Mouse (Mus musculus) MEL (cell line): ENCODE results near the gene Lrrc71. TPM values are rescaled to one million over a fixed set of nuclear protein-coding genes. Genes with fewer than 3 reads are reported as not detected.

ENCODE experiments used
- DNase-seq: peaks from one replicate; pipeline ENCODE4 v3.0.0; 2011; ENCODE audit warnings: low read depth, low spot score
- H3K27ac ChIP-seq: 2 replicates; pipeline ENCODE4 v1.5.1; 2012; ENCODE audit warnings: low read depth, mild to moderate bottlenecking, control low read depth, low read length, moderate library complexity; ENCODE audit not compliant: control insufficient read depth
- H3K27me3 ChIP-seq, 2 experiments: fragments of 150-350 bp in 1 of 2; sonication (generic) in 1 of 2; 2 replicates each; pipeline ENCODE4 v1.6.1; 2012; ENCODE audit warnings: low read length in 2 of 2, mild to moderate bottlenecking in 2 of 2, improper control_type of control experiment in 1 of 2, moderate library complexity in 1 of 2; ENCODE audit not compliant: insufficient read depth in 2 of 2, control insufficient read depth in 1 of 2
- H3K36me3 ChIP-seq, 2 experiments: 2 replicates each; pipeline ENCODE4 v1.6.1; 2012 to 2014; ENCODE audit warnings: low read length in 2 of 2, improper control_type of control experiment in 1 of 2, inconsistent platforms in 1 of 2, mild to moderate bottlenecking in 1 of 2; ENCODE audit not compliant: insufficient read depth in 2 of 2, control insufficient read depth in 1 of 2
- H3K4me1 ChIP-seq, 2 experiments: fragments of 150-350 bp in 1 of 2; sonication (generic) in 1 of 2; 2 replicates each; pipeline ENCODE4 v1.6.1; 2012; ENCODE audit warnings: low read length in 2 of 2, improper control_type of control experiment in 1 of 2, mild to moderate bottlenecking in 1 of 2; ENCODE audit not compliant: insufficient read depth in 2 of 2, control insufficient read depth in 1 of 2
- H3K4me3 ChIP-seq, 2 experiments: fragments of 150-350 bp in 1 of 2; sonication (generic) in 1 of 2; 2 replicates each; pipeline ENCODE4 v1.5.1; 2012; ENCODE audit warnings: low read depth in 2 of 2, low read length in 2 of 2, mild to moderate bottlenecking in 2 of 2, moderate library complexity in 2 of 2, control low read depth in 1 of 2, improper control_type of control experiment in 1 of 2; ENCODE audit not compliant: control insufficient read depth in 1 of 2, insufficient read depth in 1 of 2
- H3K79me2 ChIP-seq: 2 replicates; pipeline ENCODE4 v1.6.1; 2012; ENCODE audit warnings: mild to moderate bottlenecking, low read length, moderate library complexity; ENCODE audit not compliant: control insufficient read depth, poor library complexity, insufficient read depth
- H3K9ac ChIP-seq: 2 replicates; pipeline ENCODE4 v1.6.1; 2012; ENCODE audit warnings: low read depth, mild to moderate bottlenecking, control low read depth, low read length, moderate library complexity; ENCODE audit not compliant: control insufficient read depth, poor library complexity, severe bottlenecking
- H3K9me3 ChIP-seq: fragments of 150-350 bp; sonication (generic); replicated peaks from 2 replicates; pipeline ENCODE4 v1.6.1; 2012; ENCODE audit warnings: mild to moderate bottlenecking, low read length, improper control_type of control experiment, moderate library complexity; ENCODE audit not compliant: insufficient read depth
- BHLHE40 ChIP-seq: IDR thresholded peaks from 2 replicates; pipeline ENCODE4 v1.6.1; 2012; ENCODE audit warnings: low read depth, mild to moderate bottlenecking, inconsistent platforms, low read length, improper control_type of control experiment, borderline replicate concordance
- CHD1 ChIP-seq: IDR thresholded peaks from 2 replicates; pipeline ENCODE4 v1.6.1; 2012; ENCODE audit warnings: low read depth, mild to moderate bottlenecking, inconsistent platforms, low read length, improper control_type of control experiment
- CTCF ChIP-seq, 3 experiments: IDR thresholded peaks in 2 of 3; conservative IDR thresholded peaks in 1 of 3; 2 replicates each; pipeline ENCODE4 v1.5.1; 2011 to 2012; ENCODE audit warnings: low read length in 3 of 3, low read depth in 2 of 3, mild to moderate bottlenecking in 2 of 3, improper control_type of control experiment in 1 of 3, inconsistent platforms in 1 of 3, mixed read lengths in 1 of 3, moderate library complexity in 1 of 3; ENCODE audit not compliant: control insufficient read depth in 1 of 3, insufficient read depth in 1 of 3, poor library complexity in 1 of 3, severe bottlenecking in 1 of 3
- E2F4 ChIP-seq: IDR thresholded peaks from 2 replicates; pipeline ENCODE4 v1.6.1; 2011; ENCODE audit warnings: low read depth, low read length, improper control_type of control experiment, borderline replicate concordance
- GABPA ChIP-seq: IDR thresholded peaks from 2 replicates; pipeline ENCODE4 v1.6.1; 2012; ENCODE audit warnings: low read depth, mild to moderate bottlenecking, inconsistent platforms, low read length, improper control_type of control experiment, moderate library complexity
- GATA1 ChIP-seq: IDR thresholded peaks from 2 replicates; pipeline ENCODE4 v1.6.1; 2011; ENCODE audit warnings: low read depth, low read length, improper control_type of control experiment
- MAX ChIP-seq: IDR thresholded peaks from 2 replicates; pipeline ENCODE4 v1.6.1; 2011; ENCODE audit warnings: low read length, improper control_type of control experiment
- MXI1 ChIP-seq: IDR thresholded peaks from 2 replicates; pipeline ENCODE4 v1.6.1; 2011; ENCODE audit warnings: mild to moderate bottlenecking, low read depth, low read length, improper control_type of control experiment
- POLR2AphosphoS5 ChIP-seq: IDR thresholded peaks from 2 replicates; pipeline ENCODE4 v1.6.1; 2012; ENCODE audit warnings: low read depth, borderline replicate concordance, mild to moderate bottlenecking, inconsistent platforms, low read length, moderate library complexity, mixed read lengths
- RCOR1 ChIP-seq: IDR thresholded peaks from 2 replicates; pipeline ENCODE4 v1.6.1; 2012; ENCODE audit warnings: low read depth, mild to moderate bottlenecking, inconsistent platforms, low read length, improper control_type of control experiment
- SIN3A ChIP-seq: IDR thresholded peaks from 2 replicates; pipeline ENCODE4 v1.6.1; 2012; ENCODE audit warnings: low read length, improper control_type of control experiment, inconsistent platforms
- TAL1 ChIP-seq: IDR thresholded peaks from 2 replicates; pipeline ENCODE4 v1.6.1; 2012; ENCODE audit warnings: mild to moderate bottlenecking, inconsistent platforms, low read length, moderate library complexity, mixed read lengths
- TBP ChIP-seq: IDR thresholded peaks from 2 replicates; pipeline ENCODE4 v1.8.0; 2011; ENCODE audit warnings: low read depth, low read length, improper control_type of control experiment
- USF1 ChIP-seq: IDR thresholded peaks from 2 replicates; pipeline ENCODE4 v1.6.1; 2014; ENCODE audit warnings: low read depth, mild to moderate bottlenecking, inconsistent platforms, low read length, improper control_type of control experiment, moderate library complexity
- USF2 ChIP-seq, 2 experiments: IDR thresholded peaks; 2 replicates each; pipeline ENCODE4 v1.6.1; 2011 to 2012; ENCODE audit warnings: improper control_type of control experiment in 2 of 2, low read length in 2 of 2, borderline replicate concordance in 1 of 2, inconsistent platforms in 1 of 2, low read depth in 1 of 2, mild to moderate bottlenecking in 1 of 2; ENCODE audit not compliant: insufficient read depth in 1 of 2
- ZKSCAN1 ChIP-seq: IDR thresholded peaks from 2 replicates; pipeline ENCODE4 v1.6.1; 2012; ENCODE audit warnings: low read depth, mild to moderate bottlenecking, inconsistent platforms, low read length, improper control_type of control experiment, moderate library complexity
- ZMIZ1 ChIP-seq: IDR thresholded peaks from 2 replicates; pipeline ENCODE4 v1.6.1; 2012; ENCODE audit warnings: low read depth, mild to moderate bottlenecking, inconsistent platforms, low read length, improper control_type of control experiment, moderate library complexity
- ZNF384 ChIP-seq: IDR thresholded peaks from 2 replicates; pipeline ENCODE4 v1.6.1; 2012; ENCODE audit warnings: low read depth, mild to moderate bottlenecking, inconsistent platforms, low read length, improper control_type of control experiment
- polyA plus RNA-seq, 2 experiments: library from polyadenylated mRNA; stranded (reverse) in 1 of 2; unstranded in 1 of 2; fragments of >175 nt in 1 of 2; fragments of >200 nt in 1 of 2; gene quantifications; 2 replicates each; pipeline versions ENCODE4 v1.2.1 to v1.2.4; 2012; ENCODE audit warnings: low replicate concordance in 2 of 2, low read depth in 1 of 2; ENCODE audit not compliant: insufficient read length in 2 of 2, insufficient read depth in 1 of 2, missing spikeins in 1 of 2
- total RNA-seq: library from RNA; depleted of rRNA; stranded (reverse); fragments of 300-350 nt; gene quantifications from 2 replicates; pipeline ENCODE4 v1.2.3, GENCODE M21; 2012

The Lrrc71 gene
- total and polyA plus RNA-seq, 3 experiments = 0.04 TPM; not detected in 2

- no peak for DNase-seq
- Histone ChIP-seq H3K9me3 (no peaks in the 10 kb centered on the region), H3K27ac (no peak overlapping the region), H3K4me3 (no peak overlapping the region), H3K9ac (no peak overlapping the region), H3K27me3 (peaks cover 0 to 1% of the 10 kb centered on the region in 2 experiments; a peak in 3 of 4 replicates), H3K36me3 (peaks cover 0 to 4% of the 10 kb centered on the region in 2 experiments; a peak in 2 of 4 replicates), H3K4me1 (peaks cover 0 to 17% of the 10 kb centered on the region in 2 experiments; a peak in 2 of 4 replicates), H3K79me2 (no peaks in the 10 kb centered on the region)
- no peak for TF ChIP-seq USF2 (IDR thresholded peaks at IDR 0.05; ENCODE audit: borderline replicate concordance in 1 of 2, insufficient read depth in 1 of 2, low read depth in 1 of 2, low read length in 2 of 2)
These were observed 41.3 kb upstream of the Lrrc71 start for GRCm38 (mm10) chr3:87789768-87790167.

DNA sequence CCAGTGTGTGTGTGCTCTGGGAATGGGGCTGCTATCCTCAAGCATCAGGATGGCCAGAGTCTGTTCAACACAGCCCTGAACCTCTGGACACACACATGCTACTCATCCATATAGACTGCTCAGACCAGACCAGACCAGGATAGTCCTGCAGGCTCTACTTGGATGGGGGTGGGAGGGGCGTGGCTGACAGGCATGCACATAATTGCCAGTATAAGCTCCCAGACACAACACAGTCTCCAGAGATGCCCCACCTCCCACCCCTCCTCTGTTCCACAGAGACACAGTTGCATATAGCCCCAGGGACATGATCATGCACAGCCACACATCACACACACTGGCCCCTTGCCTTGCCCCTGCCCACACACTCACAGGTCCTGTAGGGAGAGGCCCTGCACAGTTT lies 40.8 kb upstream of the Lrrc71 start:
- TF ChIP-seq ZMIZ1 (no peak), SIN3A (no peak), GABPA (no peak), RCOR1 (no peak), CHD1 (no peak), ZKSCAN1 (no peak), BHLHE40 (no peak)
- H3K4me3 ChIP-seq = no peak overlapping the region
- H3K9me3 ChIP-seq = no peaks in the 10 kb centered on the region
- peaks cover 0 to 6% of the 10 kb centered on the region in 2 experiments for H3K27me3 ChIP-seq
- no peaks in the 10 kb centered on the region for H3K79me2 ChIP-seq
- no peak overlapping the region for H3K27ac ChIP-seq
- no peak for DNase-seq
- peaks cover 0 to 4% of the 10 kb centered on the region in 2 experiments; a peak in 2 of 4 replicates for H3K36me3 ChIP-seq
- H3K4me1 ChIP-seq = peaks cover 0 to 17% of the 10 kb centered on the region in 2 experiments; a peak in 2 of 4 replicates
- no peak overlapping the region for H3K9ac ChIP-seq

GRCm38 (mm10) chr3:87785626-87786214 lies 37.3 kb upstream of the Lrrc71 start:
- TF ChIP-seq TBP (no peak), USF1 (no peak), POLR2AphosphoS5 (no peak), MXI1 (no peak), E2F4 (no peak), TAL1 (no peak), MAX (no peak), CTCF (IDR thresholded peaks at IDR 0.05 in 2 of 3, conservative IDR thresholded peaks at IDR 0.05 in 1 of 3; ENCODE audit: control insufficient read depth in 1 of 3, insufficient read depth in 1 of 3, low read depth in 2 of 3, low read length in 3 of 3, poor library complexity in 1 of 3, severe bottlenecking in 1 of 3) (no peak), GATA1 (no peak), ZNF384 (no peak)
- Histone ChIP-seq H3K4me3 (no peak overlapping the region), H3K9ac (no peak overlapping the region), H3K27me3 (peaks cover 8 to 13% of the 10 kb centered on the region in 2 experiments), H3K9me3 (no peaks in the 10 kb centered on the region), H3K79me2 (no peaks in the 10 kb centered on the region), H3K4me1 (peaks cover 0 to 6% of the 10 kb centered on the region in 2 experiments; a peak in 1 of 4 replicates), H3K36me3 (peaks cover 0 to 2% of the 10 kb centered on the region in 2 experiments; a peak in 1 of 4 replicates), H3K27ac (no peak overlapping the region)
- DNase-seq = no peak
